Mouse (Mus musculus): ENCODE results near the gene Epo. TPM values are rescaled to one million over a fixed set of nuclear protein-coding genes. Genes with fewer than 3 reads are reported as not detected.

Epo gene
- polyA plus RNA-seq, 1 experiment = not detected

- no peak overlapping the region for H3K27ac ChIP-seq (ENCODE audit: insufficient read depth, low read depth, low read length)
- no peaks in the 10 kb centered on the region for H3K4me1 ChIP-seq (ENCODE audit: control insufficient read depth, insufficient read depth, low read length)
- no peak for TF ChIP-seq POLR2A (IDR thresholded peaks at IDR 0.05; ENCODE audit: insufficient read depth, low read depth, low read length)
- no peak for TF ChIP-seq CTCF (IDR thresholded peaks at IDR 0.05; ENCODE audit: insufficient read depth, low read depth, low read length)
- no peak overlapping the region for H3K4me3 ChIP-seq (ENCODE audit: insufficient read depth, low read depth, low read length)
These were observed 87.5 kb downstream of the Epo start for GRCm38 (mm10) chr5:137445536-137445935.

- Histone ChIP-seq H3K4me1 (ENCODE audit: control insufficient read depth, insufficient read depth, low read length) (no peaks in the 10 kb centered on the region), H3K4me3 (ENCODE audit: insufficient read depth, low read depth, low read length) (no peak overlapping the region), H3K27ac (ENCODE audit: insufficient read depth, low read depth, low read length) (no peak overlapping the region)
- no peak for TF ChIP-seq CTCF (IDR thresholded peaks at IDR 0.05; ENCODE audit: insufficient read depth, low read depth, low read length)
- no peak for TF ChIP-seq POLR2A (IDR thresholded peaks at IDR 0.05; ENCODE audit: insufficient read depth, low read depth, low read length)
- 61% methylated on average over 11 of the region's 11 CpGs for WGBS
These were observed 92.7 kb downstream of the Epo start for GRCm38 (mm10) chr5:137440216-137440855.

- no peak overlapping the region for H3K4me3 ChIP-seq (ENCODE audit: insufficient read depth, low read depth, low read length)
- no peaks in the 10 kb centered on the region for H3K4me1 ChIP-seq (ENCODE audit: control insufficient read depth, insufficient read depth, low read length)
- 39% methylated on average over 6 of the region's 6 CpGs for WGBS
- H3K27ac ChIP-seq (ENCODE audit: insufficient read depth, low read depth, low read length) = no peak overlapping the region
- TF ChIP-seq CTCF (IDR thresholded peaks at IDR 0.05; ENCODE audit: insufficient read depth, low read depth, low read length) = no peak
- TF ChIP-seq POLR2A (IDR thresholded peaks at IDR 0.05; ENCODE audit: insufficient read depth, low read depth, low read length) = no peak
These were observed 99.2 kb downstream of the Epo start for GRCm38 (mm10) chr5:137433889-137434288.

Other genes with a start within 250 kb of the Epo start
- not detected in 2 replicates for gene Ache, start 245.7 kb downstream of the Epo start, polyA plus RNA-seq (2012; ENCODE audit: insufficient read depth, insufficient read length, low replicate concordance, missing spikeins)
- gene Ufsp1, start 238.6 kb downstream of the Epo start, polyA plus RNA-seq (2012; ENCODE audit: insufficient read depth, insufficient read length, low replicate concordance, missing spikeins) = not detected in 2 replicates
- gene Srrt, start 225.6 kb downstream of the Epo start, polyA plus RNA-seq (2012; ENCODE audit: insufficient read depth, insufficient read length, low replicate concordance, missing spikeins) = 488 TPM in 1 of 2 replicates, not detected in the other
- gene Trip6, start 218.8 kb downstream of the Epo start, polyA plus RNA-seq (2012; ENCODE audit: insufficient read depth, insufficient read length, low replicate concordance, missing spikeins) = not detected in 2 replicates
- not detected in 2 replicates for gene Slc12a9, start 199.6 kb downstream of the Epo start, polyA plus RNA-seq (2012; ENCODE audit: insufficient read depth, insufficient read length, low replicate concordance, missing spikeins)
- gene Ephb4, start 183.1 kb downstream of the Epo start, polyA plus RNA-seq (2012; ENCODE audit: insufficient read depth, insufficient read length, low replicate concordance, missing spikeins) = not detected in 2 replicates
- not detected in 2 replicates for gene Zan, start 56.2 kb downstream of the Epo start, polyA plus RNA-seq (2012; ENCODE audit: insufficient read depth, insufficient read length, low replicate concordance, missing spikeins)
- gene Pop7, start 30.7 kb downstream of the Epo start, polyA plus RNA-seq (2012; ENCODE audit: insufficient read depth, insufficient read length, low replicate concordance, missing spikeins) = not detected in 2 replicates
- not detected in 2 replicates for gene Gigyf1, start 14.7 kb downstream of the Epo start, polyA plus RNA-seq (2012; ENCODE audit: insufficient read depth, insufficient read length, low replicate concordance, missing spikeins)
- not detected in 2 replicates for gene Gnb2, start 268 bp upstream of the Epo start, polyA plus RNA-seq (2012; ENCODE audit: insufficient read depth, insufficient read length, low replicate concordance, missing spikeins)
- not detected in 2 replicates for gene Actl6b, start 20.3 kb upstream of the Epo start, polyA plus RNA-seq (2012; ENCODE audit: insufficient read depth, insufficient read length, low replicate concordance, missing spikeins)
- gene Tfr2, start 36.6 kb upstream of the Epo start, polyA plus RNA-seq (2012; ENCODE audit: insufficient read depth, insufficient read length, low replicate concordance, missing spikeins) = not detected in 2 replicates
- not detected in 2 replicates for gene Mospd3, start 67.8 kb upstream of the Epo start, polyA plus RNA-seq (2012; ENCODE audit: insufficient read depth, insufficient read length, low replicate concordance, missing spikeins)
- not detected in 2 replicates for gene Pcolce, start 80.5 kb upstream of the Epo start, polyA plus RNA-seq (2012; ENCODE audit: insufficient read depth, insufficient read length, low replicate concordance, missing spikeins)
- not detected in 2 replicates for gene Fbxo24, start 95.8 kb upstream of the Epo start, polyA plus RNA-seq (2012; ENCODE audit: insufficient read depth, insufficient read length, low replicate concordance, missing spikeins)
- gene Lrch4, start 95.9 kb upstream of the Epo start, polyA plus RNA-seq (2012; ENCODE audit: insufficient read depth, insufficient read length, low replicate concordance, missing spikeins) = not detected in 2 replicates
- gene Gm20605, start 95.9 kb upstream of the Epo start, polyA plus RNA-seq (2012; ENCODE audit: insufficient read depth, insufficient read length, low replicate concordance, missing spikeins) = not detected in 2 replicates
- not detected in 2 replicates for gene Sap25, start 108.1 kb upstream of the Epo start, polyA plus RNA-seq (2012; ENCODE audit: insufficient read depth, insufficient read length, low replicate concordance, missing spikeins)
- not detected in 2 replicates for gene Irs3, start 112.5 kb upstream of the Epo start, polyA plus RNA-seq (2012; ENCODE audit: insufficient read depth, insufficient read length, low replicate concordance, missing spikeins)
- gene Agfg2, start 151.5 kb upstream of the Epo start, polyA plus RNA-seq (2012; ENCODE audit: insufficient read depth, insufficient read length, low replicate concordance, missing spikeins) = not detected in 2 replicates
- gene Nyap1, start 208.4 kb upstream of the Epo start, polyA plus RNA-seq (2012; ENCODE audit: insufficient read depth, insufficient read length, low replicate concordance, missing spikeins) = not detected in 2 replicates
- 483 TPM in 1 of 2 replicates, not detected in the other for gene Tsc22d4, start 212.5 kb upstream of the Epo start, polyA plus RNA-seq (2012; ENCODE audit: insufficient read depth, insufficient read length, low replicate concordance, missing spikeins)
- gene Ppp1r35, start 245.6 kb upstream of the Epo start, polyA plus RNA-seq (2012; ENCODE audit: insufficient read depth, insufficient read length, low replicate concordance, missing spikeins) = not detected in 2 replicates